Mouse (Mus musculus): ENCODE results near the gene Gadd45b. TPM values are rescaled to one million over a fixed set of nuclear protein-coding genes. Genes with fewer than 3 reads are reported as not detected.
A peak's percentile ranks its signal among the peaks of the same experiment; 100 is the strongest.

The Gadd45b gene
- polyA plus RNA-seq (2016; fragmentation: Nextera tagmentation; extraction: Ambion mirVana), result 6.5 and 6.8 TPM in 2 replicates

DNA sequence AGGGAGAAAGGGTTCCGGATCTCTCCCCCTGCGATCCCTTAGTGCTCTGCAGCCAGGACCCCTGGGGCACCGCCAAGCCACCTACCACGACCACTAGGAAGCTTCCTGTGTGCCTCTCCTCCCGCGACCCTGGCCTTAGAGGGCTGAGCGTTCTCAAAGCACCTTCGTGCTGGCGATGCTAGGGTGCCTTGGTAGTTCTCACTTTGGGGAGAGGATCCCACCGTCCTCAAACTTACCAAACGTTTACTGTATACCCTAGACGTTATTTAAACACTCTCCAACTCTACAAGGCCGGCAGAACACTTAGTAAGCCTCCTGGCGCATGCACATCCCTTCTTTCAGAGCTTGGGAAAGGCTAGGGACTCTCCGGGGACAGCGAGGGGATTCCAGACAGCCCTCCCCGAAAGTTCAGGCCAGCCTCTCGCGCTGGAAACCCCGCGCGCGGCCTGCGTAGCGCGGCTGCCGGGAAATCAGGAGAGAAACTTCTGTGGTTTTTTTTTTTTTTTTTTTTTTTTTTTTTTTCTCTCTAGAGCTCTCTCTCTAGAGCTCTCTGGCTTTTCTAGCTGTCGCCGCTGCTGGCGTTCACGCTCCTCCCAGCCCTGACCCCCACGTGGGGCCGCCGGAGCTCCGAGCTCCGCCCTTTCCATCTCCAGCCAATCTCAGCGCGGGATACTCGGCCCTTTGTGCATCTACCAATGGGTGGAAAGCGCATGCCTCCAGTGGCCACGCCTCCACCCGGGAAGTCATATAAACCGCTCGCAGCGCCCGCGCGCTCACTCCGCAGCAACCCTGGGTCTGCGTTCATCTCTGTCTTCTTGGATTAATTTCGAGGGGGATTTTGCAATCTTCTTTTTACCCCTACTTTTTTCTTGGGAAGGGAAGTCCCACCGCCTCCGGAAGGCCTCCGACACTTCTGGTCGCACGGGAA, at the start of gene Gadd45b:
TSS of gene Gadd45b (plus strand) at position 775 of the 928 bp plus-strand sequence.
- Histone ChIP-seq H3K27ac (replicated peaks) (peak within 1 kb of the TSS; percentile 78), H3K36me3 (replicated peaks) (no peaks in the 10 kb centered on the region), H3K4me1 (peaks cover 75% of the 10 kb centered on the region), H3K9me3 (no peaks in the 10 kb centered on the region), H3K4me3 (peak within 1 kb of the TSS; percentile 64), H3K27me3 (replicated peaks; ENCODE audit: low read depth, poor library complexity, severe bottlenecking) (peaks cover 46% of the 10 kb centered on the region)
- DNase-seq (ENCODE audit: low spot score), result peak; percentile 99
- WGBS, result under 1% methylated on average over 56 of the region's 56 CpGs

DNA sequence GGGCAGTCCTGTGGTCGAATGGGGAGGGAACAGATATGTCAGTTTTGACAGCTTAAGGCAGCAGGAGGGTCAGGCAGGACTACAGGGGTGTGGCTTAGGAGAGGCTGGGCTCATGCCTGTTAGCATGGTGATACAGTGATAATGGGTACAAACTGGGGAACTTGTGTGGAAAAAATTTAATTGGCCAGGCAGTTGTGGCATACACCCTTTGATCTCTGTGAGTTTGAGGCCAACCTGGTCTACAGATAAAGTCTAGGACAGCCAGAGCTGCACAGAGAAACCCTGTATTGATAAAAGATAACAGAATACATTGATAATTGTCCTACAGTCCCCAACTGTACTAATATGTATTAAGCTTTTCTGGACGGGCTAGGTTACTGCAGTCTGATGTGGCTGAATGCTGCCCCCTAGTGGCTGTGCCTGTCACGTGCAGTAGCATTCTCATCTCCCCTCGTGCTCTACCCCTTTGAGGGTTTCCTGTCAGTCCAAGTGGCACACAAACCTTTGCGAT, 49.7 kb upstream of the Gadd45b start:
- Histone ChIP-seq H3K36me3 (replicated peaks) (no peaks in the 10 kb centered on the region), H3K9me3 (no peaks in the 10 kb centered on the region), H3K27ac (replicated peaks) (no peak overlapping the region), H3K4me1 (peaks cover 5% of the 10 kb centered on the region), H3K4me3 (no peak overlapping the region), H3K27me3 (replicated peaks; ENCODE audit: low read depth, poor library complexity, severe bottlenecking) (no peaks in the 10 kb centered on the region)
- WGBS, result 20% methylated on average over 5 of the region's 5 CpGs
- peak; percentile 77 for DNase-seq (ENCODE audit: low spot score)

DNA sequence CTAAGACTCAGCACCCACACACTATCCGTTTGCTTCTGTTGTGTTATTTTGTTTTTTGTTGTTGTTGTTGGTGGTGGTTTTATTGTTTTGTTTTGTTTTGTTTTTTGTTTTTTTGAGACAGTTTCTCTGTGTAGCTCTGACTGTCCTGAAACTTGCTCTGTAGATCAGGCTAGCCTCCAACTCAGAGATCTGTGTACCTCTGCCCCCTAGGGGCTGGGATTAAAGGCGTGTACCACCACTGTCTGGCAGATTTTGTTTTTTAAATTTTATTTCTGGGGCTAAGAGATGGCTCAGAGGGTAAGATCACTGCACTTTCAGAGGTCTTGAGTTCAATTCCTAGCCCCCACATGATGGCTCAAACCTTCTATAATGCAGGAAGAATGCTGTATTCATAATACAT, 49.0 kb upstream of the Gadd45b start:
- no peaks in the 10 kb centered on the region for H3K9me3 ChIP-seq
- no peak for DNase-seq (ENCODE audit: low spot score)

DNA sequence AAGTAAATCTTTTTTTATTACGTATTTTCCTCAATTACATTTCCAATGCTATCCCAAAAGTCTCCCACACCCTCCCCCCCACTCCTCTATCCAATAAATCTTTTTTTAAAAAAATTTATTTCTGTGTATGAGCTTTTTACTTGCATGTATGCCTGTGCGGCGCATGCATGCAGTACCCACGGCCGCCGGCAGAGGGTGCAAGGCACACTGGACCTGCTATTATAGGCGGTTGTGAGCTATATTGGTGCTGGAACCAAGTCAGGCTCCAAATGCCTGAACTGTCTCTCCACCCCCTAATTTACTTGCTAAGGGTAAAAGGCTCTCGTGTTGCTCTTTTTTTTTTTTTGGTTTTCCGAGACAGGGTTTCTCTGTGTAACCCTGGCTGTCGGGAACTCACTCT, 48.6 kb upstream of the Gadd45b start:
- Histone ChIP-seq H3K4me3 (no peak overlapping the region), H3K9me3 (no peaks in the 10 kb centered on the region), H3K27me3 (replicated peaks; ENCODE audit: low read depth, poor library complexity, severe bottlenecking) (no peaks in the 10 kb centered on the region), H3K4me1 (peaks cover 5% of the 10 kb centered on the region), H3K27ac (replicated peaks) (no peak overlapping the region), H3K36me3 (replicated peaks) (no peaks in the 10 kb centered on the region)
- DNase-seq (ENCODE audit: low spot score), result peak; percentile 84
- WGBS, result 26% methylated on average over 10 of the region's 10 CpGs

More for the DNA sequence above, 49.0 kb upstream of the Gadd45b start:
- Histone ChIP-seq H3K4me1 (peaks cover 5% of the 10 kb centered on the region), H3K27me3 (replicated peaks; ENCODE audit: low read depth, poor library complexity, severe bottlenecking) (no peaks in the 10 kb centered on the region), H3K36me3 (replicated peaks) (no peaks in the 10 kb centered on the region), H3K27ac (replicated peaks) (no peak overlapping the region), H3K4me3 (no peak overlapping the region)
- WGBS, result 74% methylated on average over 2 of the region's 2 CpGs

- DNase-seq (ENCODE audit: low spot score), result no peak
- Histone ChIP-seq H3K4me1 (no peaks in the 10 kb centered on the region), H3K4me3 (no peak overlapping the region), H3K27me3 (replicated peaks; ENCODE audit: low read depth, poor library complexity, severe bottlenecking) (peaks cover 37% of the 10 kb centered on the region), H3K36me3 (replicated peaks) (no peaks in the 10 kb centered on the region), H3K27ac (replicated peaks) (no peak overlapping the region), H3K9me3 (peaks cover 5% of the 10 kb centered on the region; the same call in 1 of the 2 replicates)
- 83% methylated on average over 11 of the region's 11 CpGs for WGBS
These were observed 42.7 kb upstream of the Gadd45b start for GRCm38 (mm10) chr10:80887181-80887580.

- WGBS, result 87% methylated on average over 7 of the region's 7 CpGs
- H3K27me3 ChIP-seq (replicated peaks; ENCODE audit: low read depth, poor library complexity, severe bottlenecking), result peaks cover 15% of the 10 kb centered on the region
- H3K27ac ChIP-seq (replicated peaks), result no peak overlapping the region
- H3K36me3 ChIP-seq (replicated peaks), result peaks cover 28% of the 10 kb centered on the region
- no peak overlapping the region for H3K4me3 ChIP-seq
- peaks cover 14% of the 10 kb centered on the region for H3K9me3 ChIP-seq
- DNase-seq (ENCODE audit: low spot score), result no peak
- H3K4me1 ChIP-seq, result peaks cover 27% of the 10 kb centered on the region
These were observed 34.8 kb upstream of the Gadd45b start for GRCm38 (mm10) chr10:80895100-80895499.

GRCm38 (mm10) chr10:80895697-80896096, 34.2 kb upstream of the Gadd45b start:
- Histone ChIP-seq H3K4me1 (peaks cover 27% of the 10 kb centered on the region), H3K27me3 (replicated peaks; ENCODE audit: low read depth, poor library complexity, severe bottlenecking) (peaks cover 9% of the 10 kb centered on the region), H3K36me3 (replicated peaks) (peaks cover 28% of the 10 kb centered on the region), H3K4me3 (no peak overlapping the region), H3K27ac (replicated peaks) (no peak overlapping the region), H3K9me3 (peaks cover 14% of the 10 kb centered on the region)
- DNase-seq (ENCODE audit: low spot score), result no peak
- WGBS, result 84% methylated on average over 6 of the region's 6 CpGs

- Histone ChIP-seq H3K36me3 (replicated peaks) (peaks cover 33% of the 10 kb centered on the region), H3K27ac (replicated peaks) (no peak overlapping the region), H3K4me1 (peaks cover 31% of the 10 kb centered on the region), H3K4me3 (peak overlapping the region; percentile 14; the same call in 1 of the 2 replicates), H3K9me3 (peaks cover 12% of the 10 kb centered on the region), H3K27me3 (replicated peaks; ENCODE audit: low read depth, poor library complexity, severe bottlenecking) (peaks cover 8% of the 10 kb centered on the region; the same call in 1 of the 2 replicates)
- DNase-seq (ENCODE audit: low spot score), result no peak
- WGBS, result 75% methylated on average over 24 of the region's 24 CpGs
These were observed 33.0 kb upstream of the Gadd45b start for GRCm38 (mm10) chr10:80896581-80897485.

DNA sequence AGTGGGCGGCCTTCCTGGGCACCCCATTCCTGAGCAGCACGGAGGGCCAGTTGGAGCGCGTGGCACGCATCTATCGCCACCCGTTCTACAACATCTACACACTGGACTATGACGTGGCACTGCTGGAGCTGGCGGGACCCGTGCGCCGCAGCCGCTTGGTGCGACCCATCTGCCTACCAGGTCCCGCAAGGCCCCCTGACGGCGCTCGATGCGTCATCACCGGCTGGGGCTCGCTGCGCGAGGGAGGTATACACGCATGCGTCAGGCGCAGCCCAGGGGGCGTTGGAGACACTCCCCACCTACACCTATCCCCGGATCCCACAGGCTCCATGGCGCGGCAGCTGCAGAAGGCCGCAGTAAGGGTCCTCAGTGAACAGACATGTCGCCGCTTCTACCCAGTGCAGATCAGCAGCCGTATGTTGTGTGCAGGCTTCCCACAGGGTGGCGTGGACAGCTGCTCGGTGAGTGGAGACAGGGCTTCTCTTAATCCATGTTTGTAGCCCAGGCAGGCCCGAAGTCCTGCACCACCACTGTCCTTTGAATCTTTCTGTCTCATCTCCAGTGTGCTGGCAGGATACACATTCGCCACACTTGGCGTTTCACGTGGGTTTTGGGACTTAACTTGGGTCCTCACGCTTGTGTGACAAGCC, 31.9 kb upstream of the Gadd45b start:
- H3K4me1 ChIP-seq, result peaks cover 31% of the 10 kb centered on the region
- peaks cover under 1% of the 10 kb centered on the region; the same call in 1 of the 2 replicates for H3K9me3 ChIP-seq
- H3K36me3 ChIP-seq (replicated peaks), result peaks cover 45% of the 10 kb centered on the region
- peaks cover 8% of the 10 kb centered on the region; the same call in 1 of the 2 replicates for H3K27me3 ChIP-seq (replicated peaks; ENCODE audit: low read depth, poor library complexity, severe bottlenecking)
- H3K4me3 ChIP-seq, result peak overlapping the region; percentile 36
- H3K27ac ChIP-seq (replicated peaks), result no peak overlapping the region
- WGBS, result 38% methylated on average over 41 of the region's 41 CpGs
- peak; percentile 49 for DNase-seq (ENCODE audit: low spot score)

GRCm38 (mm10) chr10:80899074-80899473, 30.8 kb upstream of the Gadd45b start:
- Histone ChIP-seq H3K4me1 (peaks cover 31% of the 10 kb centered on the region), H3K4me3 (peak overlapping the region; percentile 94), H3K9me3 (no peaks in the 10 kb centered on the region), H3K27ac (replicated peaks) (no peak overlapping the region), H3K36me3 (replicated peaks) (peaks cover 55% of the 10 kb centered on the region), H3K27me3 (replicated peaks; ENCODE audit: low read depth, poor library complexity, severe bottlenecking) (peaks cover 8% of the 10 kb centered on the region; the same call in 1 of the 2 replicates)
- whole genome bisulfite sequencing, result 89% methylated on average over 8 of the region's 8 CpGs
- DNase-seq (ENCODE audit: low spot score), result no peak

GRCm38 (mm10) chr10:80899591-80900317, 30.1 kb upstream of the Gadd45b start:
- WGBS, result 14% methylated on average over 25 of the region's 25 CpGs
- Histone ChIP-seq H3K4me1 (peaks cover 31% of the 10 kb centered on the region), H3K9me3 (no peaks in the 10 kb centered on the region), H3K27ac (replicated peaks) (peak overlapping the region; percentile 93), H3K36me3 (replicated peaks) (peaks cover 62% of the 10 kb centered on the region), H3K27me3 (replicated peaks; ENCODE audit: low read depth, poor library complexity, severe bottlenecking) (peaks cover 8% of the 10 kb centered on the region; the same call in 1 of the 2 replicates), H3K4me3 (peak overlapping the region; percentile 94)
- DNase-seq (ENCODE audit: low spot score), result no peak

All from embryonic facial prominence, embryonic 10.5 days (tissue).